Mouse (Mus musculus): ENCODE measurements around the gene Myl9. TPM values are rescaled to one million over a fixed set of nuclear protein-coding genes. Genes with fewer than 3 reads are reported as not detected.
"Not testable (repeated sequence)": the region's sequence is repeated elsewhere in the genome, so short reads cannot be mapped to it uniquely, and the experiment has no call there.

The Myl9 gene
- total RNA-seq, 1 experiment from 2014 or later, result 50.9 TPM

DNA sequence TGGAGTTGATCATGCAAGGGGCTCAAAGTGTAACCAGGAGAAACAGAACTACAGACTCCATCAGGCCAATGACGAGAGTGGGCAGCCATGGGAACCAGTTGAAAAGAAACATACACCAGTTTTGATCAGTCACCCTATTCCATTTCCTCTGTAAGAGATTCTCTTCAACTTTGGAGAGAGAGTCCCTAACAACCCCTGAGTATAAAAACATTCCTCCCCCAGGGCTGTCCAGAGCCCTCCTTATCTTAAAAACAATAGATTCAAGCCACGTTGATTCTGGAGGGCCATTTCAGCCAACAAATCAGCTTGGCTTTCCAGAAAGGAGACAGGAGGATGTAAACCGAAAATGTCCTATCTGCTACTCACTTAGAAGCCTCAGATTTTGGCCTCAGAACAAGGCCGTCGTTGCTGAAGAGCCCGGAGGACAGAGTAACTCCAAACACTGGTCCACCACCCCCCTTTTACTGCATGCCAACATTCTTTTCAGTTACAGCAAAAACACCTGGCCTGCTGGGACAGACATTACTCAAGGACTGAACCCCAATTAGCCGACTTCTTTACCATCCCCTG, 8.9 kb downstream of the Myl9 start:
- no peak for DNase-seq

- no peak for DNase-seq
These were observed 9.7 kb downstream of the Myl9 start for GRCm38 (mm10) chr2:156784891-156785290.

DNA sequence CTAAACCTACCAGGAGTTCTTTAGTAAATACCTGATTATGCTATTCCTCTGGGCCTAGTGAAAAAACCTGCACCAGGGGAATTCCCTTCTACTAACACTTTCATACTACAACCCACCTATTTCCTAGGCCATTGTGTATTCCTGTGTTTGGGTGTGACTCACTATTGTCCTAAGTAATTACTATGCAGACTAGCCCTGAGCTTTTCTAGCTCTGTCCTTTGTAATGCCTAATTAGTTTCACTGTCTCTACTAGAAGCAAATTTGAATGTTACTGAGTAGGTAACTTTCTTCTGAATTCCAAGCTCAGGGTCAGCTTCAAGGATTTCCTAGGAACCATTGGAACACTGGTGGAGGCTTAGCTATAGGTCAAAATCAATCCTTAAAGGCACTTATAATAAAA, 11.1 kb downstream of the Myl9 start:
- not testable (repeated sequence) for DNase-seq

DNA sequence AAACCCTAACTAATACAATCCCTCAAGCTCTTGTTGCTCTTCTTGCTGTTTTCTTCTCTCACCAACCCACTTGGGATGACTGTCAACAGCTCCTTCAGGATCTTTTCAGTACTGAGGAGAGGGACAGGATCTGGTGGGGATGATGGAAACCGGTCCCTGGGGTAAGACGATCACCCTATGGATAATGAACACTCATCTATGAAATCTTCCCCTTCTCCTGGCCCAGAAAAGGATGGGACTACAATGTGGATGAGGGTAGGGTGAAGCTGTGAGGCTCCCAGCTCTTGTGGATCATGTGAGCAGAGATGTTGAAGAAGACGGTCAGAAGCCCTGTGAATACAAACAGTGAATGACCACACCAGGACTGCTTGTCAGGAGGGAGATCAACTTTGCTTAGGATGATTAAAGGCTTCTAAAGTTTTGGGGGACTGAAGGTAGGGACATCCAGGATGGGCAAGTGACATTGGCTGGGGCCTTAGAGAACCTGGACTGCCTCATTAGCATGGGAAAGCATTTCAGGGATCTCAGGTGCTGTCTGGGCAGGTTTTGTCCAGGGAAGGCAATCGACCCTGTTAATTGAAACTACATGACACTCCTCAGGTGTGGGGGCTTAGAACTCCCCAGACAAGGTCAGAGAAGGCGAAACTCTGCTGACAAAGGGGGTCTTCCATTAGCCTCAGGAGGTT, 12.0 kb downstream of the Myl9 start:
- no peak for DNase-seq

DNA sequence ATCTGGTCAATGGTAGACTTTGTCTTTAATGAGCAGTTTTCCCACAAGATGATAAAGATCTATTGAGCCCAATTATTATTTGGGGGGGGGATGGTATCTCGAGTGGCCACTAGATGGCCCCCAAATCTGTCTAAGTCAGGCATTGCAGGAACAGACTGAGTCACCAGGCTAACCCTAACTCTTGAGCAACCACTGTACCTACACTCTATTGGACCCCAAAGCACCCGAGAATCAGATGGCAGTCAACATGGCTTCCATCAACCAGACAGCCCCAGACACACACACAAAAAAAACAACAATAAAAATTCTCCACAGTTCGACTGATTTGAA, 12.5 kb downstream of the Myl9 start:
- no peak for DNase-seq

DNA sequence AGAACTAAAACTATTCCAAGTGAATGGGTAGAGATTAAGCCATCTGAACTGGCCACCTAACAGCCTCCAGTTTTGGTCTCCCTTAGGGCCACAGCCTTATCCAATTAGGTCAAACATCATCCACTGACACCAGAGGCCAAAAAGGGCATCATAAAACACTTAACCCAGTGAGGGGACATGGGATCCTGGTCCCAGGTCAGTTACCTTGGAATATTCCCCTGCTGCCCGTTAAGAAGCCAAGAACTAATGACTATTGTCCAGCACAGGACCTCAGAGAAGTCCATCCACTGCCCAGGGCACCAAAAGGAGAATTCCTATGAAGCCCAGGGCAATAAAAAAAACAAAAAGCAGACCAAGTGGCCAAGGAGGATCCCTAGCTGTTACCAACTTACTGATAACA, 13.6 kb downstream of the Myl9 start:
- DNase-seq, result no peak

- DNase-seq, result no peak
These were observed 23.3 kb downstream of the Myl9 start for GRCm38 (mm10) chr2:156798516-156798915.

DNA sequence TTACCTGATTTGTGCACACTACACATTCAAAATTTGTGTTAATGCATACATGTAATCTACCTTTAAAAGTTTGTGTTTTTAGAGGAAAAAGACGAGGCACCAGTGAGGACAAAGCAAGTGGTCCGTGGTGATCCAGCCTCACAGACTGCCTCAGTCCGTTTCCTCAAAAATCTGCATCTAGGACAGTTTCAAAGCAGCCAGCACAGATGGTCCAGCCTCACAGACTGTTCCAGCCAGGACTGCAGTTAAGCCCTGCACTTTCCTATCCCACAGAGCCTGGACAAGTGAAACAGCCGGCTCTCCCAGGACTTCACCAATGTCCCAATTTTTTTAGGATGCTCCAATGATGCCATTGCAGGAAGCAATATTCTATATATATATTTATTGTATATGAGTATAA, 25.8 kb downstream of the Myl9 start:
- DNase-seq, result no peak

- DNase-seq, result not testable (repeated sequence)
These were observed 26.9 kb downstream of the Myl9 start for GRCm38 (mm10) chr2:156802116-156802515.

GRCm38 (mm10) chr2:156803698-156804372, 28.6 kb downstream of the Myl9 start:
- DNase-seq, result no peak

DNA sequence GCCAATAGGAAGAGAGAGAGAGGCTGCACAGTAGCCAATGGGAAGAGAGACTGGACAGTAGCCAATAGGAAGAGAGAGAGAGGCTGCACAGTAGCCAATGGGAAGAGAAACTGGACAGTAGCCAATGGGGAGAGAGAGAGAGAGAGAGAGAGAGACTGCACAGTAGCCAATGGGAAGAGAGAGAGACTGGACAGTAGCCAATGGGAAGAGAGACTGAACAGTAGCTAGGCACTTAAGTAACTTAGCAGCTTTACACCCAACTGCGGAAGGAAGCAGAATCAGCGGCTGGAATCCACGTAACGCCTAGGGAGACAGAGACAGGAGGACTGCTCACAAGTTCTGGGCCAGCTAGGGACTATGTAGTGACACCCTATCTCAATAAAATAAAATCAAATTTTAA, 29.4 kb downstream of the Myl9 start:
- DNase-seq, result no peak

DNA sequence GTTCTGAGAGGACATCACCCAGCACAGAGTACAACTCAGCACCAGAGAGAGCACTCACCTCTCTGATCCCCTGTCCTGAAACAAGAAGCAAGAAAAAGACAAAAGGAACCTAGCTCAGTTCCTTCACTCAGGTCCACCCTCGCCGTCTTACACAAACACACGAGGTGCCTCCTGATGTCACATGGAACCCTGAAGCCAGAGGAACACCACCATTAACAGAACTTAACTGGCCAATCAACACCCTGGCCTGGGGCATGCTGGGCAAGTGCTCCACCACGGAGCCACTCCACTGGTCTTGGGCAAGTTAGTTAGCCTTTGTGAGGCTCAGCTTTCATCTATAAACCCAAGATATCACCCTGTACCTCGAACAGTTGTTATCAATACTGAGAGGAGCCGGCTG, 31.7 kb downstream of the Myl9 start:
- no peak for DNase-seq

- peak; percentile 52 for DNase-seq
These were observed 34.4 kb downstream of the Myl9 start for GRCm38 (mm10) chr2:156809579-156809978.

GRCm38 (mm10) chr2:156810716-156811115, 35.5 kb downstream of the Myl9 start:
- DNase-seq, result no peak

GRCm38 (mm10) chr2:156811556-156811955, 36.3 kb downstream of the Myl9 start:
- no peak for DNase-seq

- DNase-seq, result no peak
These were observed 39.2 kb downstream of the Myl9 start for GRCm38 (mm10) chr2:156814344-156814801.

DNA sequence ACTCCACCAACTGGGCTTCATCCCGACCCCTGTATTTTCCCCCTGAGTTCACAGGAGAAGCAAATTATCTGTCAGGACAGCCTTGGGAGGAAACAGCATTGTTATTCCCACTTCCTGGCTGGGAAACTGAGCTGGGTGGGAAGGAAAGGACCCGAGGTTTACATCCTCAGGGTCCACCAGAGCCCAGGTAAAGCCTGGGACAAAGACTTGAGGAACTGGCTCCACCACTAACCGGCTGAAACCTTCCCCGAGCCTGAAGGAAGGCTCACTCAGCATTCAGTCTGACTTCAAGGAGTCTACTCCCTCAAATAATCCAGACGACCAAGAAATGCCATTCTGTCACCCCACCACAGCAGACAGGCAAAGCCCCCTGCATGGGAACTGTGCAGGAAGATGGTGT, 39.7 kb downstream of the Myl9 start:
- no peak for DNase-seq

GRCm38 (mm10) chr2:156815412-156815811, 40.2 kb downstream of the Myl9 start:
- no peak for DNase-seq

- DNase-seq, result no peak
These were observed 40.9 kb downstream of the Myl9 start for GRCm38 (mm10) chr2:156816116-156816515.

DNA sequence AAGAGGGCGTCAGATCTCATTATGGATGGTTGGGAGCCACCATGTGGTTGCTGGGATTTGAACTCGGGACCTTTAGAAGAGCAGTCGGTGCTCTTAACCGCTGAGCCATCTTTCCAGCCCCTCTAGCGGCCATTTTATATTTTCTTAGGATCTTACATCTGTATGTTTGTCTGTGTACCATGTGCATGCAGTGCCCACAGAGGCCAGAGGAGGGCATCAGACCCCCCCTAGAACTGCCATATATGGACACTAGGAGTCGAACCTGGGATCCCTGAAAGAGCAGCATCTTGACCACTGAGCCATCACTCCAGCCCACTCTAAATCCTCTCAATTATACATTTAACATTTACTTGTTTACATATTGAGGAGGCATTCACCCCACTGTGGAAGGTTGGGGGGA, 49.9 kb downstream of the Myl9 start:
- not testable (repeated sequence) for DNase-seq
